Mouse (Mus musculus): ENCODE measurements around the gene Taf10.

- TF ChIP-seq CTCF (IDR thresholded peaks at IDR 0.05; ENCODE audit: low read depth, low read length) (no peak), TAL1 (conservative IDR thresholded peaks at IDR 0.05; ENCODE audit: low read depth, low read length) (no peak), GATA1 (IDR thresholded peaks at IDR 0.05; ENCODE audit: borderline replicate concordance, low read length) (no peak), GATA2 (IDR thresholded peaks at IDR 0.05; ENCODE audit: borderline replicate concordance, low read depth, low read length) (no peak)
These were observed 22.2 kb downstream of the Taf10 start for GRCm38 (mm10) chr7:105721916-105722315.

All from G1E (cell line).